Mouse (Mus musculus) embryo, embryonic 11.5 days (tissue): ENCODE results near the gene Ubl7.

Source experiments
- DNase-seq: peaks from one replicate; pipeline ENCODE4 v3.0.0-alpha.2; 2012; ENCODE audit warnings: low read depth, low spot score

Ubl7 gene

DNA sequence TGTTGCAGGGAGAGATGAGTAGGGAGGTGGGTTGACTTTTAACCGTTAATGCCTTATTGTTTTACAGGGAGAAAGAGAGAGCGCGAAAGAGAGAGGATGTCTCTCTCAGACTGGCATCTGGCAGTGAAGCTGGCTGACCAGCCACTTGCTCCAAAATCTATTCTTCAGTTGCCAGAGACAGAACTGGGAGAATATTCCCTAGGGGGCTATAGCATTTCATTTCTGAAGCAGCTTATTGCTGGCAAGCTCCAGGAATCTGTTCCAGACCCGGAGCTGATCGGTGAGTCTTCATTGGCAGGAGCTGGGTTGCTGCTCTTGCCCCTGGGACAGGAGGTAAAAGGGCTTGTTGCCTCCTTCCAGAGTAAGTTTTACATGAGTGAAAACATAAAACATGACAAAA lies 1.8 kb downstream of the Ubl7 start:
- DNase-seq, result no peak

DNA sequence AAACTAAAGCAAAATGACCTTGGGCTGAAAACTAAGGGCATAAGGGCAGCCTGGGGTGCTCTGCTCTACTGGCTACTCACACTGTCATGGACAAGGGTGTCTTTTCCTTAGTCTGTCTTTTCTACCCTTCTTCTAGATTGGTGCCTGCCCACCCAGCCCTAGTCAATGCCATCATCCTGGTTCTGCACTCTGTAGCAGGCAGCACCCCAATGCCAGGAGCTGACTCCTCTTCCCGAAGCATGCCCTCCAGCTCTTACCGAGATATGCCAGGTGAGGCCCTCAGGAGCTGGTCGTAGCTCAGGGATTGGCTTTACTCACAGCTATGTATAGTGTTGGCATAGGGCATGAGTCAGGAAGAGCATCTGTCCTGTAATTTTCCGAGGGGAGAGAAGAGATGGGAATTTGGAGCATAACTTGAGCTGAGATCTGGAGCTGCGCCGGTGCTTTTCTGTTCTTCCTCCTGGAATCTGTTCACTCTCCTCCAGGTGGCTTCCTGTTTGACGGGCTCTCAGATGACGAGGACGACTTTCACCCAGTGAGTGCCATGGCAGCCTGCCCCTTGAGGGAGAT lies 10.8 kb downstream of the Ubl7 start:
- DNase-seq, result no peak

DNA sequence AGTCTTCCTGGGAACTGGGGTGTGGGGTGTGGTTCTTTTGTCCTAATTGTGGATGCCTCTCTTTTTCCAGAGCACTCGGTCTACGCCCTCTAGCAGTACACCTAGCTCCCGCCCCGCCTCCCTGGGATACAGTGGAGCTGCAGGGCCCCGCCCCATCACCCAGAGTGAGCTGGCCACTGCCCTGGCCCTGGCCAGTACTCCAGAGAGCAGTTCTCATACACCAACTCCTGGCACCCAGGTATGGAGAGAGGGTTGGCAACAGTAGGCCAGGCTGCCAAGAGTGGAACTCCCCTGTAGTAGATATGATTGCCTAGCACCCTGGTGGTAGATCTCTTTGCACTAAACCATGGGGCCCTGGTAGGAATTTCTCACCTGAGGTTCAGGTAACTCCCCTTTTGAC lies 11.6 kb downstream of the Ubl7 start:
- no peak for DNase-seq

DNA sequence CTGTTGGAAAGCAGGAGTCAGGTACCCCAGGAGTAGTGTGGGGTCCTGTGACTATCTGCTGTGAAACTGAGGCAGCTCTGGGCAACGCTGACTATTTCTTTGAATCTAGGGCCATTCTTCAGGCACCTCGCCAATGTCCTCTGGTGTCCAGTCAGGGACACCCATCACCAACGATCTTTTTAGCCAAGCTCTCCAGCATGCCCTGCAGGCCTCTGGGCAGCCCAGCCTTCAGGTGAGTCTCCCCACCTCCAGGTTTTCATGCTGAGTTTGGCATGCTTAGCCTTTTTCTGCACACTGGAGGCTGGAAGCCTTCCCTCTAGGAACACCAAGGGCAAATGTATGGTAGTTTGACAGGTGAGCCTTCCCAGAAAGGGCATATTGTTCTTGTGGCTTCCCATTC lies 12.3 kb downstream of the Ubl7 start:
- DNase-seq, result no peak

DNA sequence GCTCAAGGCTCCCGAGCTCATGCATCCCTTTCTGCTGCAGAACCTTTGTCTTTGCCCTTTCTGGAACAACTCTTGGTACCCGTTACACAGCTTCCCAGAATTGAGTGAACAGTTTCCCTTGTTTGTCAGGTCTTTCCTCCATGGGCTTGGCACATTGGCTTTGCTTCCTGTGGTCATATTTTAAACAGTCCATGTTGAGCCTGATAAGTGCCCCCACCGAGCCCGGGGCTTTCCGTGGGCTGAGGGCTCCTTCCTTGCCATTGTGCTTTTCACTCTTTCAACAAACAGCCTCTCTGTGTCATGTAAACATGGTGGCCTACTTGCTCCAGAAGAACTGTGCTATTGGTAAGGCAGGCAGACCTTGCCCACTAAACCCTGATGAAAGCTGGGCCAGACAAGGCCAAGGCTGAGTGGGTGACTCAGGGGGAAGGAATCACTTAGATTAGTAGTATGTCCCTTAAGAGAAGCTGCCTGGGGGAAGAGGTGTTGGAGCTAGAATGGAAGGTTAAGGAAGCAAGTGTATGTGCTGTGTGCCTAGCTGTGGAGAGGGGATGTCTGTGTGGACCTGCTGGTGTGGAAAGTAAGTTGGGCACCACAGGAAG lies 20.5 kb downstream of the Ubl7 start:
- DNase-seq, result no peak

DNA sequence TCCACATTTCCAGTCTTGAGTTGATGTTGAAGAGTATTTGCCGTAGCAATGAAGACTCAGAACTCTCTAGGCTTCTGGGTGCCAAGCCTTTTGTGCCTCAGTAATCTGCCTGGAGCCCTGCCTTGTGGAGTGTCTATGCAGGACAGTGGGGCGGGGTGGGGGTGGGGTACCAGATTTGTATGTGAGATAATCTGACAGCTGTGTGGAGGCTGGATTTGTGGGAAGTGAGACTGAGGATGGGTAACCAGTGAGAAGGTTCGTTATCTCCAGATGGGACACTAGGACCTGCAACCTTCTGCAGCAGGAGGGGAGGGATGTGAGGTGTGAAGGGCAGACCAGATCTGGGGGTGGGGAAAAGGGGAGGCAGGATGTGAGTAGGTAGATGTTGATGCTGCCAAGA lies 21.5 kb downstream of the Ubl7 start:
- no peak for DNase-seq

DNA sequence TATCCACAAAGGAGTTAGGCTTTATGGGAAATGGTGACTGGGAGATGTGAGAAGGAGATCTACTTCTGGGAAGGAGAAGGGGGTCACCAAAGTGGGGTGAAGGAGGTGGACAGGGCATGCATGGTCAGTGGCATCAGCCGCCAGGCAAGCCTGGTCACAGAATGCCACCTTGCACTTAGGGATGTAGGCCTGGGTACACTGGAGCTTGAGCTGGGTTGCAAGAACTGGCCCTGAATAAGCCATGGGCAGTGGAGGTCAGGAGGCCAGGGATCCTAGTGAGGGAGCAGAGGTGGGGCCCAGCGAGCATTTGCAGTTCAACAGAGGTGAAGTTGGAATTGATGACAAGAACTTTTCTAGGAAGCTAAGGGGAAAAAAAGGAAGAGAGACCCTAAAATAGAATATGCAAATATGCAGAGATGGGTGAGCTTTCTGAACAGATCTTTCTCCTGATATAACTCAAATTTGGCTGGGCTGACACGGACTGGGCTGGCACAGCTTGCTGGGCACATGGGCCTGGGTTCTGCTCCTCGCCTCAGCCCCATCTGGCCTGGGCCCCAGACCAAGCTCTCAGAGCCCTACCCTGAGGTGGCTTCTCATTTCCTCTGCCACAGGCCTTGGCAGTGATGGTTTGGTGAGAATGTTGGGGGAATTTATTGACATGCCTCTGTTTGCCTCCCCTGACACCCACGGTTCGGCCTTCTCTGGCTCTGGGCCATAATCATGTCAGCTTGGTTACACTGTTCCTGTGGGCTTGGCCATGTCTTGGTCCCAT lies 22.2 kb downstream of the Ubl7 start:
- no peak for DNase-seq

DNA sequence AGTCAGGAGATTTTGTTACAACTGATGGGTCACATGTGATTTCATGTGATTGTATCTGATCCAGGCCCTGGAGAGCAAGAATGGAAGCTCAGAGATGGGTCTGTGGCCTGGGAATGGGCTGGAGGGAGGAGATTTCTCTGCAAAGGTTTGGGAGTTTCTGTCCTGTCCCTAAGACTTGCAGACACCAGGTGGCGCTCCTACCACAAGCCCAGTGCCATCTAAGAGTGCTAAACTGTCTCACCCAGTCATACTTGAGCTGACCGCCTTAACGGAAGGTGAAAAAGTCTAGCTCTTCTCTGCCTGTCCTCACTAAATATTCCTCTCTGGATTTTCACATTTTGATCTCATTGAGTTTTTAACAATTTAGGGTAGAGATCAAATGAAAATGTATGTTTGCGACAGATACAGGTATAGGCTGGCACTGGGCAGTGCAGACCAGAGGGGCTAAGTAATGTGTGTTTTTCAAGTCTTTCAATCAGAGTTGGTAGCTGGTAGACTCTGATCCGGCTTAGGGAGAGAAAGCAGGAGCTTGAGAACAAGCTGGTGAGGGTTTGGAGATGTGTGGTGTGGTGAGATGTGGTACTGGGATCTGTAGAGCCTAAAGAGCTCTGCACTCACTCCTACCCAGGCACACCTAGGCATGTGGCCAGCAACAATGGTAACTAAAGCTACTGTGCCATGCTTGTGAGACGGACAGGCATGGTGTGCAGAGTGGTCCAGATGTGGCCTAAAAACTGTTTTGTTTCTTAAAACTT lies 25.1 kb downstream of the Ubl7 start:
- DNase-seq, result peak; percentile 62

DNA sequence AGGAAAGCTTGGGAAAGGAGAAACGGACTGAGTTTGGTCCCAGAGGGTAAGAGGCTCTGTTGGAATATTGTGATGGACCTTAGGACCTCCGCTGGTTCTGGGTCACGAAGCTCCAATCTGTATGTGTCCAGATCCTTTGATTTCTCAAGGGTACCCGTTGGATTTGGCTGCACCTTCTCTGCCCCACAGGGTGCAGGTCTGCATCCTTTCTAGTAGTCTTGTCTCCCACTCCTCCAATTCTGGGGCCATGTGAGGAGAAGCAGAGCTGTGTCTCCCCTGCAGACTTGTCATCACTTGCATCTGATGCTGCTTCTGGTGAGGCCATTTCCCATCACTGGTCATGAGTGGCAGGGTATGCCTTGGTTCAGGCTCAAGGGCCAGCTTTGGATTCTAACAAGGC lies 26.4 kb downstream of the Ubl7 start:
- no peak for DNase-seq

DNA sequence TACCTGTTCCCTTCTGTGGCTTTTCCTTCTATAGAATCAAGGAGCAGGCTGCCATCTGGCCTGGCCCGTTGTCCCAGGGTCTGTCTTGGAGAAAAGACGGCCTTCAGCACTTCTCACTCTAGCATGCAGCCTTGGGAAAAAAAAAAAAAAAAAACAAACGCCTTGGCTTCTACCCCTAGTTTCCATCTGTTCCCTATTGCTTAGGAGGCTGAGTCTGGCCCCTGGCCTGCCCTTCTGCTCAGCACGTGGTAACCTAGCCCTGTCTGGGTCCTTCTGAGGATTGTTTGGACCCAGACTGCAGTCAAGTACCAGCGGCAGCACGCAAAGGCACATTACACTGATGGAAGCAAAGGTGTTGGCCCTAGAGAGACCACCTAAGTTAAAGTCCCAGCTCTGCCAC lies 26.9 kb downstream of the Ubl7 start:
- DNase-seq, result no peak

DNA sequence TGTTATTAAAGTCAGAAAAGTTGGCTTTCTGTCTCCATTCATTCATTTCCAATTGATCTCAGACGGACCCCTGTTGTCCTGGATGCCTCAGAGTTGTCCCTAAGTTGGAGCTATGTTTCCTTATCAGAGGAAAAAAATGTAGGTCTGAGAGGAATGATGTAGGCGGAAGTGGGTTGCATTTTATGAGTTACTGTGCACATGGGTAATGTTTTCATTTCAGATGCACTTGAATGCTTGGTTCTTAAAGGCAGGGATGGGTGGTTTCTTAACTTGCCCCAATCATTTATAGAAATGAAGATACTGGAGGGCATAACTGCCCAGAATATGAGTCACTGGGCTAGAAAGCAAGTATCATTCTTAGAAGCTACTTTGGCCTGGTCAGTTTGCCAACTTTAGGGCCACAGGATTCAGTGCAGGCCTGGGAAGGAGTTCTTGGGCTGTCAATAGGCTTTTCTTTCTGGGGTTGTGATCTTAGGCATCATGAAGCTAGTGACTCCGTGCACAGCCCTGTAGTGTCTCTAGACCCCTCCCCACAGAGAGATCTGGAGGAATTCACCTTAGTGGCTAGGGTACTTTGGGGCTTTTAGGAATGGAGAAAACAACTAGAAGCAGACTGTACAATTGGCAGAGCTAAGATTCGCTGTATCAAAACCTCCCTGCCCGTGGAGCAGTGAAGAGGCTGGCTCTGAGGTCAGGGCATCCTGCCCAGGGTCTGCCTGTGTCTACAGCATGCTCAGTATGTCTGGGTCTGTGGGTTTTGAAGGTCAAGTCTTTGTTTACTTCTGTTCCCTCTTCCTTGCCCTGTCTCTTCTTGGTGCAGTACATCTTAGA lies 27.7 kb downstream of the Ubl7 start:
- DNase-seq, result no peak

DNA sequence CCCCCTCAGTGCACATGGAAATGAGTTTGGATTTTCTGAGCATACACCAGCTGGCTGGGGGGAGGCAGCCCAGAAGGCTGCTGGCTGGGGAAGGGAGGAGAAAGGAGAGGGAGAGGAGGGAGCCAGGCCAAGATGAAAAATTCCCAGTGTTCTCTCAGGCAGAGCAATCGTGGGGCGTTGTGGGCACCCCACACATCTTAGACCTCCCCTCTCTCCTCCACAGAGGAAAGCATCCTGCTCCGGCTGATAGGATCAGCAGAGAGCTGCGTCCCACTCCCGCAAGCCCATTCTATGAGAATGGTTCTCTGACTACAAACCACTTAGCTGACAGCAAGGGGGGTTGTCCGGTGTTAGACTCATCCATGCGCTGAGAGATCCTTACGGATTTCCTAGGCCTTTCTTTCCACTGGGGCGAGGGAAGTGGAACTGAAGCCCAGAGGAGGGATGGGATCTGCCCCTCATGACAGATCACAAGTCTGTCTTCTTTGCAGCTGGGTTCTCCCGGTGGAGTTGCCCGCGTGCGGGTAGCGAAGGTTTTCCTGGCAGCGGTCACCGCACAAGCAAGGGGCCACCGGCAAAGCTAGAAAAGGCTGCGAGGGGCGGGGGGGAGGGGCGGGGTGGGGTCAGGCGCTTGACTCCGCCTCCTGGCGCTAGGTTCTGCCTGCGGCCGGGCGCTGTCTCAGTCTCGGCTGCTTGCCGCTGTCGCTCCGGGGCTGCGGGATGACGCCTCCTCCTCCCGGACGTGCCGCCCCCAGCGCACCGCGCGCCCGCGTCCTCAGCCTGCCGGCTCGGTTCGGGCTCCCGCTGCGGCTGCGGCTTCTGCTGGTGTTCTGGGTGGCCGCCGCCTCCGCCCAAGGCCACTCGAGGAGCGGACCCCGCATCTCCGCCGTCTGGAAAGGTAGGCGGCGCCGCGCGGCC lies 28.9 kb downstream of the Ubl7 start, which contains the start of gene Sema7a:
Gene Sema7a (plus strand): TSS at position 682 of the 918 bp plus-strand sequence.
- DNase-seq, result peak; percentile 57

DNA sequence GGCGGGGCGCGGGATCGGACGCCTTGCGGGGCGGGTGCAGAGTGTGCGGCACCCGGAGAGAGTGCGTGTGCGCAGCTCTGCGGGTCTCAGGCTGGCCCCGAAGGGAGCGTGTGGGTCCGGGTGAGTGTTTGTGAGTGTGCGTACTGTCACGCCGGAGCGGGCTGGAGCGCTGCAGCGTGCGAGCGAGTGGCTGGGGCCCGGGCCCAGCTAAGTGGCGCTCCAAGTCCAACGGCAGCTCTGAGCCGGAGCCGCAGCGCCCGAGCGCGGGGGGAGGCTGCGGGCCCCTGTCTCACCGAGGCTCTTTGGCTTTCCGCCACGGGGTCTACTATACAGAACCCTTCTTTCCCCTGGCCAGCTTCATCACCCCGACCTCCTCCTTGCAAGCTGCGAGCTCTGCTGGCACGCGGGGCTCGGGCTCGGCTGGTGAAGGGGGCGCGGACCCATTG lies 29.6 kb downstream of the Ubl7 start:
- peak; percentile 24 for DNase-seq

DNA sequence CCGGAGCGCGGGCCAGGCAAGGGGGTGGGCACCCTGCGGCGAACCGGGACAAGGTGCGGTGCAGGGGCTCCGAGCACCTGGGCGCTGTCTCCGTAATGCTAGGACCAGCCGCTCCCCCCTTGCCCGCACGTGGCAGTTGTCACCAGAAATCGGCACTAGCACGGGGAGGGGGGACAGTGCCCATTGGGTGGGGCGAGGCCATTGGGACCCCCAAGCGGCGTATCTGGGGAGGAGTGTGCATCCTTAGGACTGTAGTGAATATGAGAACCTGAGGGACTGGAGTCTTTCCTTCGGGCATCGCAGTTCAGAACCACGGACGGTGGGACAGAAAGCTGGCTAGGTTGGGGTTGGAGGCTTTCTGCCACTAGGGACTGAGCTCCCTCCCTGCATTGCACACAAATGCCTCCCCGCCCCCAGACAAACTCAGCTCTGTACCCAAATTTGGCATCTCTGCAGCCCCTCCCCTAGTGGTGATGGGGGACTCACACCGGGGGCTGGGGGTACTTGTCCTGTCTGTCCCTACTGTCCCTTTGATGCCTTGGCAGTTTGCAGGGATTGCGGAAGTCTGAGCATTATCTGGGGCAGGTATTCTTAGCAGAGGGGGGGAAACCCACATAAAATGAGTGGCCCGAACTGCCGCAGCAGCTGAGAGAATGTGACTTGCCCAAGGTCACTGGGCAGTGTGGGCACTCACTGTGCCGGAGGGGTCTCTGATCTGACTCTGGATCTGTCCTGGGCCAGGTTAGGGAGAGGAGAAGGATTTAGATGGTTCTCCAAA lies 30.3 kb downstream of the Ubl7 start:
- DNase-seq, result no peak

DNA sequence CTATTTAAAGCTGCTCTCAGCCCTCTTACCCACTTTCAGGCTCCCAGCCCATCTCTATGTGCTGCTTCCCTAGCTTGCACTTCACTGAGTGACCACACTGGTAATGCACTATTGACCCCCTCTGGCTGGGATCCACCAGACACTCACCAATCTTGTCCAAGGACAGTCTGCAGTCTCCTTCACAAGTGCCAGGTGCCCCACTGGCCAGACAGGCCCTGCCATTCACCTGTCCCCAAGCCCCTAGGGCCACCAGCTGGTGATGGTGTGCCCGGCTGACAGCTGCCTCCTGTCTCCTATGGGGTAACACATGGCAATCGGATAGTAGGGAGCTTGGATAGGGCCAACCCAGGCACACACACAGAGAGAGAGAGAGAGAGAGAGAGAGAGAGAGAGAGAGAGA lies 31.3 kb downstream of the Ubl7 start:
- no peak for DNase-seq

DNA sequence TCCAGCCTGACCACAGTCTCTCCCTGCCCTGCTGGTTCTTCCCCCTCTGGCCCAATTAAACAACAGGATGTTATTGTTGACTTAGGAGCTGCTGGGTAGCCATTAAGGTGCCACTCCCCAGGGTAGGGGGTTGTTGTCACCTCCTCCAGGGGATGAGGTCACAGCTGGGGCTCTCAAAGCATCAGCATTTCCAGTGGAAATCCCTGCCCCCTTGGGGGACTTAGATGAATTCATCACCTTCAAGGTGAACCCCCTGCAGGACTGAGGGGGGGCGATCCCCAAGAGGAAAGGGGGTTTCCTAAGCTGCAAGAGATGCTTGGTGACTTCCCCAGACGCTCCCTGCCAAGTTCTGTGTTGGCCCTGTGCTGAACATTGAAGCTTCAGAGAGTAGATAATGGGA lies 32.3 kb downstream of the Ubl7 start:
- DNase-seq, result no peak

DNA sequence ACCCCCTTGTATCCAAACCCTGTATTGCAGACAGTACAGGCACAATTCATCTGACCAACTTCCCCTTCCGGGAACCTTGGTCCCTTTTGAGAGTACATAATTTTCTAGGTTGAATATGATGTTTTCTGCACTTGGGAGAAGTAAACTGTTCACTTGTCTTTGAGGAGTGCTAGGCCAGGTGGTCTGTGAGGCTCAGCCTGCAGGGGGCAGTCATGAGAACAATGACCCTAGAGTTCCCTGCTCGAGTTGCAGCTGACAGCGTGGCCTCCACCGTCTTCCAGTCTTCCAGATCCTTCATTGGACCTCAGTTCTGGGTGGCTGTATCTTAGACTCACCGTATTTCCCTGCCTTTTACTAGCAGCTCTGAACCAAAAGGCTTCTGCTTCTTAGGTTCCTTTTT lies 33.8 kb downstream of the Ubl7 start:
- peak; percentile 48 for DNase-seq

DNA sequence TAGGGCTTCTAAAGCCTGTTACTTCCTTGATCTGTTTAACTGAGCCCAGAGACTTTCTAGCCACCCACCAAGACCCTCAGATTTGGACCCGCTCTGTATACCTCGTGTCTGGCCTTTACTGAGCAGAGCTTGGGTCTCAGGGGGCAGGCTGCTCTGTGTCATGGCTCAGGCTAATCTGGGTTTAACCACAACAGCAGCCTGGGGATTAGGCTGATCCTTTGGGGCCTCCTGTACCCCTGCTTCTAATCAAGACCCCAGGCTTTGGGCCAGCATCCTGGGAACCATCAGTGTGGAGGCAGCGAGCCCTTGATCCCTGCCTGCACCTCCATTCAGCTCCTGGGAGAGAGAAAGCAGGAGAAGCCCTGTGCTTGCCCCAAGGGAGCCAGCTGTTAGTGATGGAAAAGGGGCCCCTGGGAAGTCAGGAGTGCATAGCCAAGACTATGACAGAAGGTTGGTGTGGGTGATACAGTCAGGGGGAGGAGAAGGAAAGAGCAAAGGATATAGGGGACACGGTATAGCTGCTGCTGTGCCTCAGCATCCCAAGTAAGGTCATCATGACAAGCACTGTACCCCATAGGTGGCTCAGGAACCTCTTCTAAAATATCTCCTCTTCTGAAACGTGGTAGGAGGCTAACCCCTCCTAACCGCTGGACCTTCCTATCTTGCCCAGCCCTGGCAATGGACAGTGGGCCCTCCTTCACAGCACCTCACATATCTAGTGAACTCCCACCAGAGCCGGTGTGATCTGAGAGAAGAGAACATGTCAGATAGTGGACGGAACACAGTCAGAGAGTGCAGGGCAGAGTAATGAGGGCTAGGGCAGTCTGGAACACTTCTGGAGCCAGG lies 35.2 kb downstream of the Ubl7 start:
- no peak for DNase-seq
